Mouse (Mus musculus) spleen, embryonic (tissue): ENCODE data around the gene Mamdc2.

Experiments
- CTCF ChIA-PET: fragments of 350-600 bp; sonication (Branson Sonifier 250); formaldehyde crosslinking; loops from one replicate; lab custom pipeline; 2022; lab: Charles Lee

The Mamdc2 gene

GRCm38 (mm10) chr19:23435731-23436130, 12.5 kb downstream of the Mamdc2 start:
- CTCF ChIA-PET, result no interaction called here

- CTCF ChIA-PET, result interaction anchor here (0.6 kb wide), 1 partner anchor 94 kb away, joined by 3 read pairs; no protein-coding TSS in a partner anchor
Observed at GRCm38 (mm10) chr19:23434433-23434832, 13.8 kb downstream of the Mamdc2 start.

GRCm38 (mm10) chr19:23417668-23418067, 30.6 kb downstream of the Mamdc2 start:
- CTCF ChIA-PET, result no interaction called here

- CTCF ChIA-PET, result no interaction called here
Observed at GRCm38 (mm10) chr19:23410800-23411199, 37.4 kb downstream of the Mamdc2 start.

- CTCF ChIA-PET, result interaction anchor here (0.5 kb wide), 1 partner anchor 8 kb away, joined by 6 read pairs; no protein-coding TSS in a partner anchor
Observed at GRCm38 (mm10) chr19:23410328-23410727, 37.9 kb downstream of the Mamdc2 start.

GRCm38 (mm10) chr19:23401469-23402135, 46.6 kb downstream of the Mamdc2 start:
- CTCF ChIA-PET, result no interaction called here

GRCm38 (mm10) chr19:23400485-23400884, 47.8 kb downstream of the Mamdc2 start:
- CTCF ChIA-PET, result no interaction called here

- CTCF ChIA-PET, result no interaction called here
Observed at GRCm38 (mm10) chr19:23395956-23396355, 52.3 kb downstream of the Mamdc2 start.

- CTCF ChIA-PET, result no interaction called here
Observed at GRCm38 (mm10) chr19:23394597-23394996, 53.6 kb downstream of the Mamdc2 start.

GRCm38 (mm10) chr19:23388862-23389272, 59.4 kb downstream of the Mamdc2 start:
- CTCF ChIA-PET, result no interaction called here

- CTCF ChIA-PET, result no interaction called here
Observed at GRCm38 (mm10) chr19:23388083-23388861, 60.0 kb downstream of the Mamdc2 start.

GRCm38 (mm10) chr19:23382396-23382795, 65.8 kb downstream of the Mamdc2 start:
- CTCF ChIA-PET, result no interaction called here

GRCm38 (mm10) chr19:23380968-23381367, 67.3 kb downstream of the Mamdc2 start:
- CTCF ChIA-PET, result no interaction called here

GRCm38 (mm10) chr19:23379752-23380504, 68.3 kb downstream of the Mamdc2 start:
- CTCF ChIA-PET, result no interaction called here

- CTCF ChIA-PET, result no interaction called here
Observed at GRCm38 (mm10) chr19:23376536-23377201, 71.6 kb downstream of the Mamdc2 start.

- CTCF ChIA-PET, result interaction anchor here (0.8 kb wide), 1 partner anchor 22 kb away, joined by 4 read pairs; no protein-coding TSS in a partner anchor
Observed at GRCm38 (mm10) chr19:23374941-23375656, 73.1 kb downstream of the Mamdc2 start.

- CTCF ChIA-PET, result no interaction called here
Observed at GRCm38 (mm10) chr19:23373728-23374127, 74.5 kb downstream of the Mamdc2 start.

- CTCF ChIA-PET, result no interaction called here
Observed at GRCm38 (mm10) chr19:23373287-23373686, 75.0 kb downstream of the Mamdc2 start.

- CTCF ChIA-PET, result no interaction called here
Observed at GRCm38 (mm10) chr19:23369275-23369674, 79.0 kb downstream of the Mamdc2 start.

- CTCF ChIA-PET, result no interaction called here
Observed at GRCm38 (mm10) chr19:23362006-23362405, 86.2 kb downstream of the Mamdc2 start.

- CTCF ChIA-PET, result no interaction called here
Observed at GRCm38 (mm10) chr19:23361124-23361523, 87.1 kb downstream of the Mamdc2 start.
